Mouse (Mus musculus) embryo, embryonic 11.5 days (tissue): ENCODE measurements around the gene Pdzd2.

ENCODE experiments used
- DNase-seq: peaks from one replicate; pipeline ENCODE4 v3.0.0-alpha.2; 2012; ENCODE audit warnings: low read depth, low spot score

Pdzd2 gene

GRCm38 (mm10) chr15:12667760-12668520, 71.8 kb downstream of the Pdzd2 start:
- no peak for DNase-seq

DNA sequence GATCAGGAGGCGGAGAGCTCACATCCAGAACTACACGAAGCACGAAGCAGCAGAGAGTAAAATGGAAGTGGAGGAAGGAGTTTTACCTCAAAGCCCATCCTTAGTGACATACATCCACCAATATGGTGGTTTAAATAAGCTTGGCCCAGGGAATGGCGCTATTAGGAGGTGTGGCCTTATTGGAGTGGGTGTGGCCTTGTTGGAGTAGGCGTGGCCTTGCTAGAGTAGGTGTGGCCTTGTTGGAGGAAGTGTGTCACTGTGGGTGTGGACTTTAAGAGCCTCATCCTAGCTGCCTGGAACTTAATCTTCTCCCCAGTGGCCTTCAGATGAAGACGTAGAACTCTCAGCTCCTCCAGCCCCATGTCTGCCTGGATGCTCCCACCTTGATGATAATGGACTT, 73.8 kb downstream of the Pdzd2 start:
- DNase-seq: no peak

- no peak for DNase-seq
Measured at GRCm38 (mm10) chr15:12663351-12663750, 76.4 kb downstream of the Pdzd2 start.

GRCm38 (mm10) chr15:12660320-12660719, 79.4 kb downstream of the Pdzd2 start:
- DNase-seq: no peak

DNA sequence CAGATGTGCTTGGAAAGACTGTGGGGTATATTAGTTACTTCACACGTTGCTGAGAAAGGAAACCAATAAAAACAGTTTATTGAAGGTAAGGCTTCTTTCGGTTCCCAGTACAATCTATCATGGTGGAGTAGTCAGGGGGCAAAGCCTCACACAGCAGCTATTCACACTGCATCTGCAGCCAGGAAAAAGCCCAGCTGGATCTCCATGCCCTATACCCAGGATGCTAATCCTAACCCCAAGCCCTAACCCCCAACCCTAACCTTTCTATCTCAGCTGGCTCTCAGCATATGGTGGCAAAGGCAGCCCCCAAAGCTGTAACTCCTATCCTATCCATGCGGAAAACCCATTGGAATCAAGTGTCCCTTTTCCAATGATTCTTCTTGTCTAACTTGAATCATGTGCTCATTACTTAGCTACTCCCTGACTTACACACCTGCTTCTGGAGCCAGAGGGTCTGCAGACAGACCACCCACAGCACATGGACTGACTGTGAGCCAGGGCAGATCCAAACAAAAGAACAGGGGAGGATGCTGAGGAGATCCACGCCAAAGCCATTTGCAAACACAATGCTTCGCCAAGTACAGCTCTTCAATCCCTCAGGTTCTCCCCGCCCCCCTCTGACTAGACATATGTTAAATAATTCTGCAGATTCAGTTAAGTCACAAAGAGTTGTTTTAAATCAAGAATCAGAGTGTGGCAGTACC, 83.6 kb downstream of the Pdzd2 start:
- DNase-seq: no peak

GRCm38 (mm10) chr15:12655316-12655715, 84.4 kb downstream of the Pdzd2 start:
- DNase-seq: no peak

- DNase-seq: no peak
Measured at GRCm38 (mm10) chr15:12652336-12653031, 87.2 kb downstream of the Pdzd2 start.

DNA sequence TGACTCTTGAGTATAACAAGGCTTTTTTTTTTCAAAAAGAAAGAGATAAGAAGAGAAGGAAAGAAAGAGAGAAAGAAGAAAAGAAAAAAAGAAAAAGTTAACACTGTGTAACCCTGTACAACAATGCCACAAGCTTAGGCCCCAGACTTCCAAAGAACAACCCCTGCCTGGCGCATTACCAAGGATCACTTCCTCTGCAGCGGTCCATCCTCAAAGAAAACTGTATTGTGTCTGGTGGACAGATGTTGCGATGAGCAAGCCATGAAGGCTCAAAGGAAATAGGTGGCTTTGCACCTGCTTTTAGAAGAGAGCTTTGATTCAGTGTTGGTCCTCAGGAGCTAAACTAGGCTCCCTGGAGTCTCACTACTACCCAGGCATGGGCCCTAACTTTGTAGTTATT, 89.5 kb downstream of the Pdzd2 start:
- DNase-seq: no peak

DNA sequence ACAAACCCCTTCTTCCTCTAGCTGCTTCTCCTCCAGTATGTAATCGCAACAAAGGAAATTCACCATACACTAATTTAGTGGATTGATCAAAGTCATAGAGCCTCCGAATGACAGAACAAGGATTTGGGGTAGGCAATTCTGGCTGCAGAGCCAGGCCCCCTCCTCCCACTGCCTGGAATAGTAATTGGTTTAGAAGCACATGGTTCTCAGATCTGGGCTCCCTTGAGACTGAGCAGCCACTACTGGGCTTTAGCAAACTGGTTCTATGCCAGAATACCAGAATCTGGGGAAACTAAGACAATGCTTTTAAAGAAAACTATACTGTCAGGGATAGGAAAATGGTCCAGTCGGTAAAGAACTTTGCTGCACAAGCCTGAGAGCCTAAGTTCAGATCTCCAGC, 90.0 kb downstream of the Pdzd2 start:
- DNase-seq: no peak

DNA sequence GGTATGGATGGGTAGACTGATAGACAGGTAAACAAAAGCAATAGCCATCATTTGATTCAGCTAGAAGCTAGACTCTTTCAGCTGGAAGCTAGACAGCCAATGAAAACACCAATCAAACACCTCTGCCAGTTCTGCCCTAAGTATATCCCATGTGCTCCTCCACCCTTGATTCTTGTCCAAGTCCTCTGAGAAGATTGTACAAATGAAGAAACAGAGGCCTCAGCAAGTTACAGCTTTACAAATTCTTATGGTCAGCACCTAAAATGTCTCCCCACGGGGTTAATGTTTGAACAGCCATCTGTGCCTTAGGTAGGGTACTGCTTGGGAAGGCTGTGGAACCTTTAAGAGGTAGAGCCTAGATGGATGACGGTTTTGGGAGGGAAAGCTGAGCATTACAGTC, 90.6 kb downstream of the Pdzd2 start:
- no peak for DNase-seq

DNA sequence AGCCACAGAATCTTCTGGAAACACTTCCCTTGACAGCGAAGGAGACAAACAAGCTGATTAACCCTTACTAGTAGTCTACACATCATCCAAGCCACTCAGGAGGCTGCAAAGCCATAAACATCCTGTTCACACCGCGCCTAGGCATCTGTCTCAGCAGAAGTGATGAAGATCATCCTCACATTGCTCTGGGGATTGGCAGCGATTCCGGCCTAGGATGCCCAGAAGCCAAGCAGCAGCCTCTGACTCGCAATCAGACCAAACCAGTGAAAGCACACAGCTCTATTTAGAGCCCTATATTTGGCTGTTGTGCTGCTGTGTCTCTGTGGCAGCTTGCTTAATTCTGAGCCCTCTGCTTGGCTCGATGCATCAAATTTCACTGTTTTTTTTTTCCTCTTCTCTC, 99.0 kb downstream of the Pdzd2 start:
- no peak for DNase-seq

GRCm38 (mm10) chr15:12639776-12640175, 99.9 kb downstream of the Pdzd2 start:
- no peak for DNase-seq

DNA sequence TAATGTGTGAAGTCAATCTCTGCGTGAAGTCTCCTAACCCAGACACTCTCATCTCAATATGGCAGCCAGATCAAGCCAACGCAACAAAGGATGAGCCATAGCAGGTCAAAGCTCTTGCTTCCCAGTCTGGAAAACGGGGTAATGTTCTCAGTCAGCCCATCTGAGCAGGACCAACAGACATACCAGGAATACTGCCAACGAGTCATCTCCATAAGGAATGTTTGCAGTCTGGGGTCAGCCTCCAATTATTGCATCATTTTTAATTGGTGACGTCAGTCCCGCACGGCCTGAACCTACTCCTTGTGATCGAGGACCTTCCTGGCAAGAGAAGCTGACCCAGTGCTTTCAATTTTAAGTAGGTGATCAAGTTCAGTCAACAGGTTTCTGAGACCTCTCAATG, 100.5 kb downstream of the Pdzd2 start:
- DNase-seq: no peak

DNA sequence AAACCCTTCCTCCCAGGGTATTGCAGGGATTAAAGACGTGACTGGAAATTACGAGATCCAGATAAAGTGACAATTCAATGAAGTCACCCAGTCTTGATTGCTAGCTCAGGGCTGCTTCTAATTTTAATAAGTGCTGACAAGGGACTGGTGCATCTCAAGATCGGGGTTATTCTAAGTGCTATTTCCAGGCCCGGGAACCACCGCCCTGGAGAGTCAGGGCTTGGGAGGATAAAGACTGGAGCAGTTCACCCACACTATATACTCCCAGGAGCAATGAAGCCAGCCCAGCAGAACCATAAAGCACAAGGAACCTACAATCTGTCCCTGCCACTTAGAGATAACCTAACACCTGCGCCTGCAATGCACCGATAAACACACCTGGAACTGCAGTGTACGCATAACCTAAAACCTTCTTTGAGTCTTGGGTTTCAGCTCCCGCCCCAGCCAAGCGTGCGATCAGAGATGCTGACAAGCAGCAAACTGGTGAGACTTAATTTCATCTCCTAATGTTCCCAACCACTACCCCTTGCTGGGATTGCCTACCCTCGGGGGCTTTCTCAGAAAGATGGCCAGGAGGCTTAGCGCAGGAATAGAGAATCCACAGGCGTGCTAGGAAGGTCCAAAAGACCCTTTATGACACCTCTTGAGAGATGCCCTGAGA, 101.2 kb downstream of the Pdzd2 start:
- no peak for DNase-seq

DNA sequence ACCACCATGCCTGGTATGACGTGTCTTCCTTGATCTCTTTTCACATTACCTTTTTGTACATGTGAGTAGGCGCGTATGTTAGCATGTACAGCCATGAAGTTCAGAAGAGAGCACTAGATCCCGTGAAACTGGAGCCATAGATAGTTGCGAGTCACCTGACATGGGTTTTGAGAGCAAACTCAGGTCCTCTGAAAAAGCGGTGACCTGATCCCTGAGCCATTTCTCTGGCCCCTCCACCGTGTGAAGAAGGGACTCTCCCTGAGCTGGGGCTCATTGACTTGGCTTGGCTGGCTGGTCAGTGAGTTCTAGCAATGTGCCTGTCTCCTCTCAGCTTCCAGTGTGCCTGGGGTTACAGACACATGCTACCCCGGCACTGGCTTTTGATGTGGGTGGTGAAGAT, 102.2 kb downstream of the Pdzd2 start:
- DNase-seq: no peak

DNA sequence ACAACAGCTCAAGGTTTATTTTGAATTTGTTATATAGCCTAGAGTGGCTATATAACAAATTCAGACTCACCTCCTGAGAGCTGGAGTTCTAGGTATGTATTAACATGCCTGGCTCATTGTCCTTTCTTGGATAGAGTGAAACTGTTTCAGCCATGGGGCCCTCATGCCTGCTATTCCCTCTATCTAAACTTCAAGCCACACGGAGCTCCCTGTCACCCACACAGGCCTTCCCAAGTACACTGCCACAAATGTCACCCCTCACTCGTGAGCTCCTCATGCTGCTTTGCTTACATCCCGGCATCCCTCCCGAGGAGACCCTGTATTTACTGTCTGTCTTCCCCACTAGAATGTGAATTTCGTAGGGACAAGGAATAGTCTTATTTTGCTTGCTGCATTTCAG, 103.3 kb downstream of the Pdzd2 start:
- DNase-seq: no peak

DNA sequence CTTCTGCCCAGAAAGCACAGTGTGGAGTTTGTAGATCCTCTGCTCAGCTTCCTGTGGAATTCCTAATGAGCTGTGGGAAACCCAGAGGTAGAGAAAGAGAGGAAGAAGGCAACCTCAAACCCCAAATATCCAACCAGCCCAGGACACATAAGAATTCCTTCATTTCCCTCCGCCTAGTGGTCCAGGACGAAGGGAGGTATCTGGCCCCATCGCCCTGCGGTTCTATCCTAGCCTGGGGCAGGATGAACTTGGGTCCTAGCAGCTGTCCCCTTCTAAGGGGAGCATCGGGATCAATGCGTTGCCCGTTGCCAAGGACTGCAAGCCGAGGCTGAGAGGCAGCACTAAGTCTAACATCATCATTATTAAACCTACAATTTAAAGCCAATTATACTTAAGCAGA, 104.8 kb downstream of the Pdzd2 start:
- no peak for DNase-seq

- no peak for DNase-seq
Measured at GRCm38 (mm10) chr15:12629164-12629563, 110.6 kb downstream of the Pdzd2 start.

GRCm38 (mm10) chr15:12628451-12628850, 111.3 kb downstream of the Pdzd2 start:
- no peak for DNase-seq

GRCm38 (mm10) chr15:12626930-12627329, 112.8 kb downstream of the Pdzd2 start:
- DNase-seq: no peak

DNA sequence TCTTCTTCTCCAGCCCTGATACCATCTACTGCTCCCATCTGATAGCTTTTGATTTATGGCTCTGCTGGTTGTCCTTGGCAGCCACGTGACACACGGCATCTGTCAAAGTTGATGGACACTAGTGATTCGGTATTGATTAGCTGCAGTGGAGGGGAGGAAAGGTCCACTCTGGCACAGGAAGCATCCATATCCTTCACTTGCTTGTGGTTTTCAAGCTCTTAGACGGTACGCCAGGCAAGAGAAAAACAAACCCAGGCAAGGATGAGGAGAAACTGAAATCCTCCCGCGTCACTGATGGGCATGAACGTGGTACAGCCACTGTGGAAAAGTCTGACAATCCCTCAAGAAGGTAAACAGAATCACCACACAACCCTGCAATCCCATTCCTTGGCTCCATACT, 113.6 kb downstream of the Pdzd2 start:
- no peak for DNase-seq

DNA sequence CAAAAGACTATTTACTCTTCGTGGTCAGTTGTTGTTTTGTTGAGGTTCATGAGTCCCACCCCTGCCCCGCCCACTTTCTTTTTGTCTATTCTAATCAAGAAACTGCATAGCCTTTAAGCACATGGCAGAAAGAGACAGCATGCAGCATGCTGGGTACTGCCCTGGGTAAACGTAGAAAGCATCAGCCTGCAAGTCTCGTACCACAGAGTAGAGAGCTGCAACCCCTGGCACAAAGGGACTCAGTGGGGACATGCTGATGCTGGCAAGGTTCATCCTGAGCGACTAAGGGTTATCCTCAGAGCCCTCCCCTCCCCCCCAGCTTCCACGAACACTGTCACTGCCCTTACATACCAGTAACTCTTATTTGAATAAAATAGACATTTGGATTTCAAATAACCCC, 114.2 kb downstream of the Pdzd2 start:
- no peak for DNase-seq
